Mouse (Mus musculus): ENCODE data around the gene 9130230L23Rik.

- TF ChIP-seq CTCF (IDR thresholded peaks at IDR 0.05), result no peak
- no peak for TF ChIP-seq EP300 (IDR thresholded peaks at IDR 0.05)
Observed at GRCm38 (mm10) chr5:65950679-65951512, 53.2 kb downstream of the 9130230L23Rik start.
